Mouse (Mus musculus): ENCODE data around the gene Nudt10.
"Not testable (repeated sequence)": the region's sequence is repeated elsewhere in the genome, so short reads cannot be mapped to it uniquely, and the experiment has no call there.

DNA sequence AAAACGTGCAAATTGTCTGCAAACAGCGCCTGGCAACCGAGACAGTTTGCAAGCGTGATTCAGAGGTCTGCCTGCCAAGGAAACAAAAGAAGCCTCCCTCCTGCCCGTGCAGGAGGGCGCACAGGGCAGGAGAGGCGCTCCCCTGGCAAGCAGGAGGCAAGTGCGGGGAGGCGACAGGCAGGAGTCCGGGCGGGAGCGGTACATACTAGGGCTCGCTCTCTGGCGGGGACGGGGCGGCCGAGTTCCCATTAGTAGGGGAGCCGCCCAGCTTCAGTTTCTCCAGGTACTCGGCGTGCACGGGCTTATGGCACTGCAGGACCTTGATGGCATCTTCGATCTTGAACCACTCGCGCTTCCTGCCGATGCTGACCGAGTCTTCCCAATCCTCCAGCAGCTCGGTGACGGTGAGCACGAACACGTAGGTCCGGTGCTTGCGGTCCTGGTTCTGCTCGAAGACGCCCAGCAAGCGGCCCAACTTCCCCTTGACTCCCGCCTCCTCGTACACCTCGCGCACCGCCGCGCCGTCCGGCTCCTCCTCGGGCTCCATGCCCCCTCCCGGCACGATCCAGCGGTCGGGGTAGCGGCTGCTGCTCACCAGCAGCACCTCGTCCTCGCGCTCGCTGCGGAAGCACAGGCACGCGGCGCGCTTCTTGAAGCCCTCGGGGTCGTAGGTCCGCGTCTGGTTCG is 536 bp downstream of the Nudt10 start:
- not testable (repeated sequence) for TF ChIP-seq GATA1, TAL1 (IDR thresholded peaks at IDR 0.05; ENCODE audit: low read length)
